Mouse (Mus musculus): Measurements from ENCODE around the gene Ccdc174.

DNA sequence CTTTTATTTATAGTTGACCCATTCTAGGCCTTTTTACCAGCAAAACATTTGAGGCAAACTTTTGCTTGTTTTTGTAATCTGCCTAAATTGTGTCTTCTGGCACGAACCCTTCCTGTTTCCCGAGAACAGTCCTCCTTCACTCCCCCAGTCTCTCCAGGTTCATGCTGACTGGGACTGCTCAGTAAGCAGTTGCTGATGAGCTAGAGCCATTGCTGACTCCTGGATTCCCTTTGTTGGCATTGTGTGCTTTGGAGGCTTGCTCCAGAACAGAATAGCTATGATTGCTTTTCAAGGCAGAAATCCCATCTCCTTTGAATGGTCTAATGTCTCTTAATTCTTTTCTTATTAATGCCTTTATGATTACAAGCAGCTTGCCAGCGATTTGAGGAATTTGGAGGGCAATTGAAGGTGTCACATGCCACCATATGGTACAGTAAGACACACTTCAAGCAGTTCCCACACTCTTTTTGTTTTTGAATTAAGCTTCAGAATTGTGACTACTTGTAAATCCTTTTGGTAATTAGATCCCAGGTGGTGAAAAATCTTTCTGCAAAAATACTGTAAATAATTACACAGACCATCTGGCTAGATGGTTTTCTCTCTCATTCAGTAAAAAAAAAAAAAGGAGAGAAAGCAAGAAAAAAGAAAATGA, 11.5 kb downstream of the Ccdc174 start:
- TF ChIP-seq CTCF (conservative IDR thresholded peaks at IDR 0.05 in 1 of 2, IDR thresholded peaks at IDR 0.05 in 1 of 2; ENCODE audit: low read depth in 2 of 2, low read length in 2 of 2) (no peak), NRF1 (IDR thresholded peaks at IDR 0.05; ENCODE audit: low read depth, low read length) (no peak), NELFE (IDR thresholded peaks at IDR 0.05; ENCODE audit: low read depth, low read length) (no peak), USF1 (IDR thresholded peaks at IDR 0.05; ENCODE audit: low read depth, low read length) (no peak), EP300 (IDR thresholded peaks at IDR 0.05; ENCODE audit: low read length) (no peak), CHD2 (IDR thresholded peaks at IDR 0.05; ENCODE audit: low read length) (no peak), USF2 (conservative IDR thresholded peaks at IDR 0.05; ENCODE audit: low read depth, low read length) (no peak), POLR2A (IDR thresholded peaks at IDR 0.05; ENCODE audit: low read depth, low read length) (no peak), ZC3H11A (IDR thresholded peaks at IDR 0.05; ENCODE audit: low read depth, low read length) (no peak), MXI1 (IDR thresholded peaks at IDR 0.05; ENCODE audit: low read depth, low read length) (no peak), MYC (IDR thresholded peaks at IDR 0.05; ENCODE audit: low read depth, low read length) (no peak), POLR2AphosphoS2 (IDR thresholded peaks at IDR 0.05; ENCODE audit: low read depth, low read length) (no peak)

Measured in CH12.LX (cell line).